Mouse (Mus musculus) Muller cell, postnatal 12 days (primary cell): ENCODE data around the gene Sstr3.
A peak's percentile ranks its signal among the peaks of the same experiment; 100 is the strongest.

Experiments used
- DNase-seq: peaks from one replicate; pipeline ENCODE4 v3.0.0-alpha.2; 2015; ENCODE audit errors: inconsistent ontology term

Gene Sstr3

DNA sequence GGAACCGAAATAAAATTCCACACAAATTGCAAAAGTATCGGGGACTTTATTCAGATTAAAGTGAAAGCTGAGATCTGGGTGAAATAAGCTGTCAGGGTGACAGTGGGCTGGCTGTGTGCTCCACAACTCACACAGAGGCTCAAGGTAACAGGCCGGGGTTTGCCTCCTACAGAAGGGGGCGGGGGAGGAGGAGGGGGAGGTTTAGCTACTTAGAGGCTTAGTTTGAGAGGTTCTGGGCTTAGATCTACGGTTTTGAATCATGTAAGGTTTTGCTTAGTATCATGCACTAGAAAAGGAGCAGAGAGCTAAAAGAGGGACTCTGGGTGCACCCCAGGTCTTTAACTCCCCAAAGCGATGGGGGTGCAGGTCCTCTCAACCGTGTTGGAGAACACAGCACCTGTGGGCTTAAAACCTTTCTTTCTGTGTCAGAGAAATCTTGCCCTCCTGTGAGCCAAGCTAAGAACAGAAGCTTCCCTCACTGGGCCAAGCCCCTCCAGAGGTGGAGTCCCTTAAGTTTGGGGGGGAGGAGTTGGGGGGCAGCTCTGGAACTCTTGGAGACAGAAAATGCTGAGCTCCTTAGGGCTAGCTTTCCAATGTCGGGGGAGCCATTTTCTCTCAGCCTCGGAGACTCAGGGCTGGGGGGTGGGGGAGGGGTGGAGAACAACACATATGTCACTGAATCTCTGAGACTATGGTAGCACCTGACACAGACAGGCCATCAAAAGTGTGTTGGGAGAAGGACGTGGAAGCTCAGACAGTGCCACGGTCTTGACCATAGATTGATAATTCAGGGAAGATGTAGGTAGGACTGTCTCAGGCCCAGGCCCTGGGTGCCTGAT lies 14.9 kb upstream of the Sstr3 start:
- DNase-seq = no peak

DNA sequence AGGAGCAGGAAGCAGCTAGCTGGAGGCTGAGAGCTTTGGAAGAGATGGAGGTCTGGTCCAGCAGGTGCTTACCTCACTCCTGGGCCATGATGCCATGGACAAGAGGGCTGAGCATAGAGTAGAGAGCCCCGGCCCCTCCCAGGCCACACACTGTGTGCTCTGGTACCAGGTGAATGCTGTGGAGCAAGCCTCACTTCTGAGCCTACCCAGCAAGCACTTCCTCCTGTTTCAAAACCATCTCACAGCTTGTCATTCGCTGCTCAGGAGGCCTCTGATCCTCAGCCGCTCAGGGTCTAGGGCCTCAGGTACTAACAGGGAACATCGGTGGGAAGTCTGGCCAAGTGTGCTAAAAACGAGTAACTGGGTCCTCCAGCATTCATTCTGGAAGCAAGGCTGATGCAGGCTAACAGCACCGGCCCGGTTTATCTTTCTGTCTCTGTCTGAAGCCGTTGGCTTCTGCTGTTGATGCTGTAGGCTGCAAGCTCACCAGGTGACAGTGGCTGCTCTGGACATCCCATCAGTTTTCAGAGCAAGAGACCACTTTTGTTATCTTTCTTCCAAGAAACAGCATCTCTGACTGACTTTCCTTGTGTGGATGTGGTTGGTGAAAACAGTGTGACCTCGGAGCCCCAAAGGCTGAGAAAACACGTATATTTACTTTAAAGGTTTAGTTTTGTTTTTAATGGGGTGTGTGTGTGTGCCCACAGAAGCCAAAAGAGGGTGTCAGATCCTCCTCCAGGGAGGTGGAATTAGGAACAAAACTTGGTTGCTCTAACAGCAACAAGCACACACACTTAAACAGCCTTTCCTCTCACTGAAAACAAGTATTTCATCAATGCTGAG lies 13.4 kb upstream of the Sstr3 start:
- DNase-seq = no peak

DNA sequence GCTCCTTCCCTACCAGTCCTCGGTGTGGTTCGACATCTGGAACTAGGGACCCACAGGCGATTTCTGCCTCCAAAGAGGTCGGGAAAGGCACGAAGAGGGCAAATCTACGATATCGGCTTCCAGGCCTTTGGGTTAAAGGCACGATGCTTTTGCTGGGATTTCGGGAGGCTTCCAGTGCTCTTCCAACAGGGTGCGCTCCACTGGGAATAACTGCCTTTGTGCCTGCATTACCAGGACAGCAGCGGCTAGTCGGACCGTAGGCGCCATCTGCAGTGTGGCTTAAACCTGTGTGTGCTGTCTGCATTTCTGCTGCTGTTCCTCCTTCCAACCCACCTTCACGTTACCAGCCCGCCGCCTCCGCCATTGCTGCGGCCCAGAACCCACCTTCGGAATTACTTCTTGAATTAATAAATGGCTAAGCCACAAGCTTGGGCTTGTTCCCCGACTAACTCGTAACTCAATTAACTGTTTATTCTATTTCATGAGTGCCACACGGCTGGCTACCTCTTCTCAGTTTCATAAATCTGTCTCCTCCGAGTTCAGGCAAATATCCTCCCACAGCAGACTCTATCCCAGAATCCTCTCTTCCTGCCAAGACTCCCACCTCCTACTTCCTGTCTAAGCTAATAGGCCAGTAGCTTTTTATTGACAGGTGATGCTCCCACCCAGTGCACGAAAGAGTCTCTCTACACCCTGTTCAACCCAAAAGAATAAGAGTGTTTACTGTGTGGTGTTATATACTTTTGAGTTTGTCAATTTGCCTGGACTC lies 10.2 kb upstream of the Sstr3 start:
- DNase-seq = no peak

DNA sequence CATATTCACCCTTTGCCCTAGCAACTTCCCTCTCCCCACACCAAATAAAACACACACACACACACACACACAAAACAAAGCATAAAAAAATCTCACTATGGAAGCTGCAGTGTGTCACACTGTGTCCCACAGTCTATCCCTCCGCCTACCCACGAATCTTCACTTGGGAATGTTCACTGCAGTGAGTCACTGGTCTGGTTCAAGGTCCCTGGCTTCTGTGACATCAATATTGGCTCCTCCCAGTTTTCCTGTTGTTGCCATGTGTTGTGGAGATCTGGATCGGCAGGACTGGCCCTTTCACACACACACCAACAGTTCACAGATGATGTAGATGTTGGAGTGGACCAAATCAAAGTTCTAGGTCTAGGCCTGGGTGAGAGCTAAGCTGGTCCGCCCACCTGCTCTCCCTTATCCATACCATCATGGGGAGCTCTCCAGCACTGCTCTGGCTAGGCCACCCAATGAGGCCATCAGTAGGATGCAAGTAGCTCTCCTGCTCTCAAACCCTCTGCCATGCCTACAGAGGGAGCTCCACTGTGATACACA lies 4.8 kb upstream of the Sstr3 start:
- DNase-seq = peak; percentile 53

DNA sequence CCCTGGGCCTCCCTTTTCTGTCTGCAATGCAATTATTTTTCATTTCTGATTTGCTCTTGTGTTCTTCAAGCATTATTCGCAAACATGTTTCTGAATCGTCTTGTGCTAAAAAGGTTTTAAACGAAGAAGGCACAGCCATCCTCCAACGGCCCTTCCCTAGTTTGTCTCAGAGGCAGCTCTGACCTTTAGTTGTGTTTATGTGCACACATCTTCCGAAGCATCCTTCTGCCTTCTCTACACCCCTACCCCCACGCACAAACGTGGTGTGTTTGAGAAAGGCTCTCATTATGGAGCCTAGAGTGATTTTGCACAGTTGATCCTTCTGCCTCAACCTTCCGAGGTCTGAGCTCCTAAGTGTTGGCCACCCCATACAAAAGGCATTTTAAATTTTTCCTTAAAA lies 4.2 kb upstream of the Sstr3 start:
- no peak for DNase-seq

DNA sequence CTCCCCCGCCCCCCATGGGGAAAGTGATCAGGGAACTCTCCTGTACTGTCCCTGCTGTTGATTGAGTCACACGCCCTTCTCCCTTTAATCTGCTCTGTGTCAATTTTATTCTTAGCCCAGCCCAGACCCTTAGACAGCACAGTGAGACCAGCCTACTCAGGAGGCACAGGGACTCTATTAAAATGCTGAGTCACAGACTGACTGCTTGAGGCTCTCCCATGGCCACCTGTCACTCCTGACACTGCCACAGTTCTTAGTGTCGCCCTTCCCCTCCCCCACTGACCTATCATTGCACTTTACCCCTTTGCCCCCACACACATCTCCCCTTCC lies 3.8 kb upstream of the Sstr3 start:
- no peak for DNase-seq

DNA sequence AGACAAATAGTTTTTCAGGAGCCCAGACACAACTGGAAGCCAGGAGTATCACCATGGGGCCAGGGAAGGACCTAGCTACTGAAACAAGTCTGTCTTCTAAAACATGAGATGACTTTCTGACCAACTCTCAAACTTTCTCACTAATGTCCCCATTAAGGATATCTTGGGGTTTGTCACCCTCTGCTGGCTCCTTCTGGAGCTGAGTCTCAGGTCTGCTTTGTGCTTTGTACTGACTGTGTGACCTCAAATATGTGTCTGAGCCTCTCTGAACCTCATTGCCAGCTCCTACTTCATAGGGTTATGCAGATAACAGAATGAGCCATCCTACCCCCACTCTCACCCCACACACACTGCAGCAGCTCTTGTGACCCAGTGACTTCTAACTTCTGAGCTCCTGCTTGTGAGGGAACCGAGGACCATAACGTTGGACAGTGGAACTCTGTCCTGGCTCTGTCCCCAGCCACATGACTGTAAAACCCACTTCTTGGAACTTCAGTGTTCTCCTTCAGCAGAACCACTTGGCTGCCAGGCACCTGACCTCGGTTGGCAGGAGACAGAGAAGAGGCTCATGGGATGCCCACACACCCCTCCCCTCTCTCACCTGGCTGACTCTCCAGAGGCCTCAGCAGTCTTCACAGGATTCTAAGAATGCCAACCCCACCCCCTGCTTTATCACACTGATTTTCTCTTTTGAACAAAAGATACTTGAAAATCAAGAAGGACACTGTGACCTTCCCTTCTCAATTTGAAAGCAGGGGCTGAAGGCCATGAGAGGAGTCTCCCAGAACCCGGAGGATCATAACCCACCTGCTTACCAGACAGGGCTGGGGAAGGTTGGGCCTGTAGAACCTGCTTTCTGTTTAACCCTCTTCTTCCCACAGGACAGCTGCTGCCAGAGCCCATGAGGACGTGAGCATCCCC lies 3.2 kb upstream of the Sstr3 start:
- no peak for DNase-seq

DNA sequence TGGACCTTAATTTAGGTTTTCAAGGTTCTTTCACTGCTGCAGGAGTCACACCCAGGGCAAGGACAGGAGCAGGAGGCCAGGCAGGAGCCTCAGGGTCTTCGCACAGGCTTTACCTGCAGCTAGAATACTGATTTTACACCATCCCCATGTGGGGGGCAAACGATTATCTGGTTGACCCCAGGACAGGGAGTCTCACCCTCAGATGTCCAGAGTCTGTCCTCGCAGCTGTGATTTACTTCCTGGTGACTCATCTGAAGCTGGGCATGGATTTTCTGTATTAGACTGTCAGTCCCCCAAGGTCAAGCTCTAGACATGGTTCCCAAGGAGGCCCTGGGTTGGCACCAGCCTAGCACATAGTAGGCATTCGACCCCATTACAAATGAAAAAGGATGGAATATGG lies 1.6 kb upstream of the Sstr3 start:
- DNase-seq = no peak

DNA sequence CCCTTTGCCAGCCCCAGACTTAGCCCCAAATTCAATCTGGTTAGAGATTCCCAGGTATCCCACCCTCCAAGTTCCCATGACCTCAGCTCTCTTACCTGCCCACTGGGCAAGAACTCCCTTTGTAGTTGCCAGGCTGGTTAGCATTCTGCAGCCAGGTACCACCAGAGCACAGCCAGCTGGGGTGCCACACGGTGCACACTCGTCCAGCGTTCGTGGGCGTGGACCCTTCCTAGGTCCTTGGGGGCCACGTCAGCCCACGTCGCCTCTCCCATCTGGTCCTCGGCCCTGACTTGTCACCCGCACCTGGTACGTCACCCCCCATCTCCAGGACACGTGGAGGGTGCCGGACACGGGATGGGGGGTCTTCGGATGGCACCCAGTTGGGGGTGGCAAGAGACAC lies 444 bp downstream of the Sstr3 start:
- no peak for DNase-seq

DNA sequence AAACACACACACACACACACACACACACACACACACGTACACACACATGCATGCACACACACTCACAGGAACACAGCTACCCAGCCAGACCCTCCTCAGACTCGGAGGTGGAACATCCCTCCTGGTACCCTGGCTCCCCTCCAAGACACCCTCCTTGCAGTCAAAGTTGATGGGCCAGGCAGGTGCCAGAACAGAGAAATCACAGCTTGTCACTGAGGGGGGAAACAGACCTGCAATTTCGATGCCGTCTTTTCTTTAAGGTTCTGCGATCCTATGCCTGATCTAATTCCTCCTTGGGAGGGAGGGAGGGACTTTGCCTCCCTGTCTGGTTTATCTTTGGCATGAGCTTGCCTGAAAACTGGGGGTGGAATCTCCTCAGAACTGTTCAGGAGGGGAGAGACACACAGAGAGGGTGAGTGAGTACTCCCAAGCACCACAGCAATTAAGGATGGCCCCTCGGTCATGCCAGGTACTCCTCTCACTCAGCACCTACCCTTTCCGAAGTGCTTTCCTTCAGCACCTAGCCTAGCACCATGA lies 1.6 kb downstream of the Sstr3 start:
- no peak for DNase-seq

DNA sequence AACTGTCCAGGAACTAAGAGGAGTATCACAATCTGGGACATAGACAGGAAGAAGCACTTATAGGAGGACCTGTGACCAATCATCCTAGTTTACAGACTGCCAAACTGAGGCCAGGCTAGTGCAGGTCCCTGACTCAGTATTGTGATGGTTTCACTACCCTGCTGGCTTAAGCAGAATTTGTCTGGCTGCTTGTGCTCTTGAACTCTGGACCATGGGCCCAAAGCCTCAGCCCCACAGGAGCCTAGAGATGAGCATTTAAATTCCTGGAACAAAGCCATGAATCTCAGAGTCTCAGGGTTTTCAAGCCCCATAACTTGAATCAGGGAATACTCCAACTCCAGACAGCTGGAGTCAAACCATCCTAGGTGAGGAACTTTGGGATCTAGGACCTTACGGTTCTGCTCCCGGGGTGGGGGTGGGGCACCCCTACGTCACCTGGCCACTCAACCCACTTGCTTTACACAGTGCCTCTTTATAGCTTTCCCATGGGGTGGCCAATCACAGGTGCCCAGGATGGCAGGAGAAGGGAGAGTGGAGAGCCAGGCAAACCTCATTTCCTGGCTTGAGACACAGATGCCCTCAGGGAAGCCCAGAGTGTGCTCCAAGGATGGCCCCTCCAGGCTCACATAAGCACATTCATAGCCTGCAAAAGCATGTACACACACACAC lies 2.3 kb downstream of the Sstr3 start:
- DNase-seq = no peak

DNA sequence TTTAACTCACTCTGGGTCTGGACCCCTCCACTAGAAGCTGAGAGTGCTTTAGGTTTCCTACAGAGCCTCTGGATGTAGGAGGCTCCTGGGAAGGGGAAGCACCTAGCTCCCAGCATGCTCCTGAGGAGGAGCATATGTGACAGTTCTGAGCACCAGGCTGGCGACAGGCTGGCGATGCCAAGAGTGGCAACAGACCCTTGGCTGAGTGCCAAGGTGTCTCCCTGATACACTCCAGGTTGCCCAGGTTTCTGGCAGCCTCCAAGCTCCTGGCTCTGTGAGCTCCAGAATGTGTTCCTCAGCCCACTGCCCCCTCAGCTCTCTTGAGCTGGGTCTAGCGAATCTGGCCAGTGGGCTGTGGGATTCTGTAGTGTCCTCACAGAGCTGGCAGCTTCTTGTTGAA lies 2.9 kb downstream of the Sstr3 start:
- peak; percentile 12 for DNase-seq

DNA sequence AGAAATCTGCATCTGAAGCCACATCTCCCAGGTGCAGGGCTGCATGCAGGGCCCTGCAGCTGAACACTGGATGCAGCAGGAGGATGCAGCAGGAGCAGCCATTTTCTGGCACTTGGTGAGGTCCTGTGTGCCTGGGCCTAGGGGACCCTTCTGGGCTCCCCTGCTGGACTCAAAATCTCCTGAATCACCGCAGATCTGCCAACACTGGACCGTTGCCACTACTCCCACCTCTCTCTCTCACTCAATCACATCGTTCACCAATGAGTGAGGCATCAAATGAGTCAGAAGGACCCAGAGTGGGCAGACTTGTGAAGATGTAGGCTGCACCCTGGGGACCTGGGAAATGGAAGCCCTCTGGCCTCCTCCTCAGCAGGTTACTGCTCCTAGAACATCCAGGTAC lies 3.4 kb downstream of the Sstr3 start:
- DNase-seq = no peak

DNA sequence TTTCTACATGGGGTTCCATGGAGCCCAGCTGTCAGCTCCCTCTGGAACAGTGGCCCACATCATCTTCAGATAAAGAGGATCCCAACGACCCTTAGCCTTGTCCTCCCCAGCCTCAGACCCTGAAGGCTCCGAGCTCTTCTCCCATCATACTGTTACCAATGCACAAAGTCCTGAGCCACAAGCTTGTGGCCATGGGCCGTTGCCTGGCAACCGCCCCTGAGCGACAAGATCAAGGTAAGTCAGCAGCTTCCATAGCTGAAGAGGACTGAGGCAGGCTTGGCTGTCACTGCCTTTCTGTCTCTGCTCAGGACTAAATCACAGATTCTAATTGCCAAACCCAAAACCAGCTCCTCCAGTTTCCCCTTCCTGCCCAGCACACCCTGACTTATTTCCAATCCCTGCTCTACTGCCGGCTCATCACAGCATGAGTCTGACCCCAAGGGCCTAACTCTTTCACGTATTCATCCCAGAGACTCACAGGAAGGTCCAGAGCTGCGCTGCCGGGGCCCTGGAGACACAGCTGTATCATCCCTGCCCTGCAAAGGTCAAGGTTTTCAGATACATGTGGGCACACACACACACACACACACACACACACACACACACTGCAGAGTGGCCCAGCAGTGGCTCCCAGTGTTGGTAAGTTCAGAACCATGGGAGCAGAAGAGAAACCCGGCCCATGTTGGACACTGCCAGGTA lies 8.6 kb downstream of the Sstr3 start:
- DNase-seq = no peak

DNA sequence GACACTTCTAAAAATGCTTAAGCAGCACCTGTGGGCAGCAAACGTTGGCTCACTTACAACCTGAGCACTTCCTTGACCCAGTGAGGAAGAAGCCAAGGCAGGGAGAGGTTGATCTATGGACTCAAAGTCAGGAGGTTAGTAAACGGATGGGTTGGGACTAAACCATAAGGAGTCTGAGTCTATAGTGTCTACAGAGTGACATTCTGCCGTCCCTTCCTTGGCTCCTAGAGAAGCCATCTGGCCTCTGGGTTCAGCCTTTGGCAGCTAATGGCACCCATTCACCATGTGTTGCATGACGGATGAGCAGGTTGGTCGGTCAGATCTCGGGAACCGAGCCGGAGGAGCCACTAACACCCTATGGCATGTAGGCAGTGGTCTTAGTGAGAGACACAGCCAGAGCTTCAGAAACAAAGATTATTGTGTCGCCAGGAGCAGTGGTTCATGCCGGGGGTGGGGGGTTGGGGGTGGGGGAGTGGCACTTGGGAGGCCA lies 11.1 kb downstream of the Sstr3 start:
- DNase-seq = no peak

DNA sequence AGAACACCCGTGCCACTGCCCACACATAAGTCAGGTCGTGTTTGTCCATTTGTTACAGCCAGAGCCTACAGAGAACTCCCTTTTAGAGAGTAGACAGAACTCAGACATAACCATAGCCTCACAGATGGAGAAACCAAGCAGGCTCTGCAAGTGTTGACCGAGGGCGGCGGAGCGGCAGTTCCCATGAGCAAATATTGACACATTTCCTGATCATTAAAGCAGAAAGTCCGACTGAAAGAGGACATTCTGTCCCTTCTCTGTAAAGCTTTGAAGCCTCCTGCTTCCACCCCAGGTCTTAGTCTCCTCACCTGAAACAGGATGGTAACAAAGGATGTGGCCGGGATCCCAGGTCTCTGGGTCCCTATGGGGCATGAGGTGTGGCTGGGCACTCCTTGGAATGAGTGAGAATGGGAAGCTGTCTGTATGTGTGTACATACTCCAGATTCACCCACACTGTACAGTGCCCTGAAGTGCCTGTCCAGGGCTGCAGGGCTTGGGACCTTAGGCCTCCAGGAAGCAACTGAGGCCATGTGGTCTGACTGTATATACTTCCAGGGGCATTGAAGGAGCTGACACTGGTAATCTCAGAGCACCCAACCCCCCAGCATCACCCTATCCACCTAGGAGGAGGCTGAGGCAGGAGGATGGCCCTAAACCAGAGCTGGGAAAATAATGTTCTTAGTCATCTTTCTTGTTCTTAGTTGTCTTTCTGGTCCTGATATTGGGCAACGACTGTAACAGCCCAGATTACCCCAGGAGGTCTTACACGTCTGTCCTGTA lies 11.7 kb downstream of the Sstr3 start:
- no peak for DNase-seq

DNA sequence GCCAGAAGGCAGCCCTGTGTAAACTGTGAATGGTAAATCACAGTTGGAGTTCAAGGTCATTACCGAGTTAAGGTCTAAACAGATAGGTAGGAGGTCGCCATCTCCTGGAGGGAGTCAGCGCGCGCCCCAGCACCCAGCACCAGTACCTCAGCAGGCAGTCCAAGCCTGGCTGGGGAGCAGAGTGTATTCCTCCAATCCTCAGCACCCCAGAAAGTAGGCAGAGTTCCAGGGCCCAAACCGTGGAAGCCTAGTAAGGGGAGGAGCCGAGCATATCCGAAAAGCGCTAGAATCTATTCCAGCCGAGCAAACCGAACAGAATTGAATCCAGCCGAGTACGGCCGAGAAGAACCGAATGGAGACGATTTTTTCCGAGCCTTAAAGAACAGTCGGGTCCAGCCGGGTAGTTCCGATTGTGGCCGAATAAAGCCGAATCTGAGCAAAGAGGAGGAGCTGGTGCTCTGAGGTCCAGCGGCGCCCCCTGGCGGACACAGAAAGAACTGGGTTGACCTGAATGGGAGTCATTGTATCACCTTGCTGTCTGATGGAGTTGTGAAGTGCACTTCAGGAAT lies 12.5 kb downstream of the Sstr3 start:
- DNase-seq = peak; percentile 97

DNA sequence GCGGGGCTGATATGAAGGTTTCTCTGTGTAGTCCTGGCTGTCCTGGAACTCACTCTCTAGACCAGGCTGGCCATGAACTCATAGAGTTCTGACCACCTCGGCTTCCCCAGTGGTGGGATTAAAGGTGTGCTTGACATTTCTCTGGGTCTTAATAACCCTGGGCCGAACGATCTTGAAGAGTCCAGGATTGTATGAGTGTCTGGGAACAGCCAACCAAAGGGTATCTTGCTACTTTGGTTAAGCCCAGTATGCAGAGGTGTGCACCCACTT lies 13.1 kb downstream of the Sstr3 start:
- no peak for DNase-seq
